Mouse (Mus musculus): ENCODE measurements around the gene Ankrd44. TPM values are rescaled to one million over a fixed set of nuclear protein-coding genes. Genes with fewer than 3 reads are reported as not detected.
A peak's percentile ranks its signal among the peaks of the same experiment; 100 is the strongest.

The Ankrd44 gene
- total RNA-seq, 1 experiment, result 10.2 TPM

- Histone ChIP-seq H3K36me3 (ENCODE audit: control insufficient read depth, insufficient read depth, low read length, poor library complexity, severe bottlenecking) (no peaks in the 10 kb centered on the region), H3K9me3 (ENCODE audit: control insufficient read depth, insufficient read depth, low read depth, low read length) (no peaks in the 10 kb centered on the region), H3K4me1 (ENCODE audit: control insufficient read depth in 2 of 2, insufficient read depth in 2 of 2, low read length in 2 of 2, poor library complexity in 1 of 2) (no peaks in the 10 kb centered on the region), H3K9ac (ENCODE audit: insufficient read depth, low read depth, low read length, poor library complexity, severe bottlenecking) (no peak overlapping the region), H3K27ac (ENCODE audit: insufficient read depth, low read depth, low read length, poor library complexity, severe bottlenecking) (no peak overlapping the region), H3K4me3 (ENCODE audit: insufficient read depth in 1 of 2, low read depth in 1 of 2, low read length in 2 of 2, poor library complexity in 1 of 2, severe bottlenecking in 1 of 2) (no peak overlapping the region)
- DNase-seq (ENCODE audit: low read depth, low spot score), result no peak
- in situ Hi-C loops (cut with MboI; ENCODE audit: low sequenced_read_pairs in 2 of 2, unreplicated experiment in 2 of 2), result loop anchor here in 1 of 2 experiments (10.0 kb wide), 1 partner anchor 142 kb away; no protein-coding TSS in a partner anchor
- TF ChIP-seq ZNF384 (IDR thresholded peaks at IDR 0.05; ENCODE audit: low read depth, low read length), result no peak
- TF ChIP-seq ZC3H11A (IDR thresholded peaks at IDR 0.05; ENCODE audit: borderline replicate concordance, low read depth, low read length), result no peak
- no peak for TF ChIP-seq CHD2 (IDR thresholded peaks at IDR 0.05; ENCODE audit: low read depth, low read length)
- TF ChIP-seq HCFC1 (IDR thresholded peaks at IDR 0.05; ENCODE audit: borderline replicate concordance, insufficient read depth, low read length), result no peak
Measured at GRCm38 (mm10) chr1:54833221-54833620, 93.0 kb downstream of the Ankrd44 start.

- no peaks in the 10 kb centered on the region for H3K4me1 ChIP-seq (ENCODE audit: control insufficient read depth in 2 of 2, insufficient read depth in 2 of 2, low read length in 2 of 2, poor library complexity in 1 of 2)
- peak; percentile 34 for DNase-seq (ENCODE audit: low read depth, low spot score)
- H3K27ac ChIP-seq (ENCODE audit: insufficient read depth, low read depth, low read length, poor library complexity, severe bottlenecking), result no peak overlapping the region
- no peak overlapping the region for H3K9ac ChIP-seq (ENCODE audit: insufficient read depth, low read depth, low read length, poor library complexity, severe bottlenecking)
- H3K4me3 ChIP-seq (ENCODE audit: insufficient read depth in 1 of 2, low read depth in 1 of 2, low read length in 2 of 2, poor library complexity in 1 of 2, severe bottlenecking in 1 of 2), result no peak overlapping the region
- TF ChIP-seq ZC3H11A (IDR thresholded peaks at IDR 0.05; ENCODE audit: borderline replicate concordance, low read depth, low read length) (peak; percentile 44; the same call in 1 of the 2 replicates), CHD2 (IDR thresholded peaks at IDR 0.05; ENCODE audit: low read depth, low read length) (no peak)
- no peaks in the 10 kb centered on the region for H3K9me3 ChIP-seq (ENCODE audit: control insufficient read depth, insufficient read depth, low read depth, low read length)
- no peaks in the 10 kb centered on the region for H3K36me3 ChIP-seq (ENCODE audit: control insufficient read depth, insufficient read depth, low read length, poor library complexity, severe bottlenecking)
- in situ Hi-C loops (cut with MboI; ENCODE audit: low sequenced_read_pairs in 2 of 2, unreplicated experiment in 2 of 2), result loop anchor here in 1 of 2 experiments (10.0 kb wide), 1 partner anchor 142 kb away; no protein-coding TSS in a partner anchor
Measured at GRCm38 (mm10) chr1:54832765-54833164, 93.4 kb downstream of the Ankrd44 start.

- in situ Hi-C loops (cut with MboI; ENCODE audit: low sequenced_read_pairs in 2 of 2, unreplicated experiment in 2 of 2), result loop anchor here in 1 of 2 experiments (10.0 kb wide), 1 partner anchor 145 kb away; no protein-coding TSS in a partner anchor
- no peak overlapping the region for H3K9ac ChIP-seq (ENCODE audit: insufficient read depth, low read depth, low read length, poor library complexity, severe bottlenecking)
- no peak for DNase-seq (ENCODE audit: low read depth, low spot score)
- no peaks in the 10 kb centered on the region for H3K9me3 ChIP-seq (ENCODE audit: control insufficient read depth, insufficient read depth, low read depth, low read length)
- H3K4me3 ChIP-seq (ENCODE audit: insufficient read depth in 1 of 2, low read depth in 1 of 2, low read length in 2 of 2, poor library complexity in 1 of 2, severe bottlenecking in 1 of 2), result no peak overlapping the region
- H3K4me1 ChIP-seq (ENCODE audit: control insufficient read depth in 2 of 2, insufficient read depth in 2 of 2, low read length in 2 of 2, poor library complexity in 1 of 2), result 0 out of 4 replicates have a peak, but pooled peaks cover 0 to 1% of the 10 kb centered on the region in 2 experiments
- no peak overlapping the region for H3K27ac ChIP-seq (ENCODE audit: insufficient read depth, low read depth, low read length, poor library complexity, severe bottlenecking)
- no peaks in the 10 kb centered on the region for H3K36me3 ChIP-seq (ENCODE audit: control insufficient read depth, insufficient read depth, low read length, poor library complexity, severe bottlenecking)
- no peak for TF ChIP-seq CHD2 (IDR thresholded peaks at IDR 0.05; ENCODE audit: low read depth, low read length)
- TF ChIP-seq ZC3H11A (IDR thresholded peaks at IDR 0.05; ENCODE audit: borderline replicate concordance, low read depth, low read length), result no peak
- TF ChIP-seq HCFC1 (IDR thresholded peaks at IDR 0.05; ENCODE audit: borderline replicate concordance, insufficient read depth, low read length), result no peak
- no peak for TF ChIP-seq MAFK (IDR thresholded peaks at IDR 0.05; ENCODE audit: insufficient read depth, low read depth, low read length)
- no peak for TF ChIP-seq ZNF384 (IDR thresholded peaks at IDR 0.05; ENCODE audit: low read depth, low read length)
Measured at GRCm38 (mm10) chr1:54830223-54830622, 96.0 kb downstream of the Ankrd44 start.

- H3K9me3 ChIP-seq (ENCODE audit: control insufficient read depth, insufficient read depth, low read depth, low read length), result no peaks in the 10 kb centered on the region
- no peak overlapping the region for H3K9ac ChIP-seq (ENCODE audit: insufficient read depth, low read depth, low read length, poor library complexity, severe bottlenecking)
- TF ChIP-seq CHD2 (IDR thresholded peaks at IDR 0.05; ENCODE audit: low read depth, low read length) (no peak), HCFC1 (IDR thresholded peaks at IDR 0.05; ENCODE audit: borderline replicate concordance, insufficient read depth, low read length) (no peak), ZC3H11A (IDR thresholded peaks at IDR 0.05; ENCODE audit: borderline replicate concordance, low read depth, low read length) (no peak), ZNF384 (IDR thresholded peaks at IDR 0.05; ENCODE audit: low read depth, low read length) (no peak), MAFK (IDR thresholded peaks at IDR 0.05; ENCODE audit: insufficient read depth, low read depth, low read length) (no peak)
- H3K4me1 ChIP-seq (ENCODE audit: control insufficient read depth in 2 of 2, insufficient read depth in 2 of 2, low read length in 2 of 2, poor library complexity in 1 of 2), result 0 out of 4 replicates have a peak, but pooled peaks cover 0 to 1% of the 10 kb centered on the region in 2 experiments
- no peak overlapping the region for H3K27ac ChIP-seq (ENCODE audit: insufficient read depth, low read depth, low read length, poor library complexity, severe bottlenecking)
- H3K4me3 ChIP-seq (ENCODE audit: insufficient read depth in 1 of 2, low read depth in 1 of 2, low read length in 2 of 2, poor library complexity in 1 of 2, severe bottlenecking in 1 of 2), result no peak overlapping the region
- no peak for DNase-seq (ENCODE audit: low read depth, low spot score)
- no peaks in the 10 kb centered on the region for H3K36me3 ChIP-seq (ENCODE audit: control insufficient read depth, insufficient read depth, low read length, poor library complexity, severe bottlenecking)
- in situ Hi-C loops (cut with MboI; ENCODE audit: low sequenced_read_pairs in 2 of 2, unreplicated experiment in 2 of 2), result loop anchor here in 1 of 2 experiments (10.0 kb wide), 1 partner anchor 145 kb away; no protein-coding TSS in a partner anchor
Measured at GRCm38 (mm10) chr1:54829681-54830213, 96.4 kb downstream of the Ankrd44 start.

All from ES-E14 (cell line).